ENCODE assay signal across 24 mouse cellular contexts in the genomic region with DNA sequence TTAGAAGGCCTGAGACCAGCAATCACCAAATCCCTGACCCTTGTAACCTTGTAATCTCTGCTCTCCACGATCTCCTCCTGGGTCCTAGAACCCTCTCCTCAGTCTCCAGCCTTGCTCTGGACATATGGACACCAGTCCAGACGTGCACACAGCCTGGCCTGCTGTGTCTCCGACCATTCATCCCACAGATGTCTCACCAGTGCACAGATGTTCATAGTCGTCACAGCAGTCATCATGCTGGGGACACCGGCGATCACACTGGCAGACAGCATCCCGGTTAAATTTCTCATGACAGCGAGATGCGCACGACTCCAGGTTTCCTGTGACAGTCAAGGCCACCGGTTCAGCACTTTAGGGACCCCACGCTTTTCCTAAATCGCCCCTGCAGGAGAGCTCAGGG. TPM values are rescaled to one million over a fixed set of nuclear protein-coding genes. Genes with fewer than 3 reads are reported as not detected.
DNase-seq lines count a peak whose midpoint lies in the region; TF ChIP-seq lines count a peak whose summit lies in the region.
"Had no signal": no experiment of that assay in that cellular context is flagged by ENCODE, and none has a peak within 500 bp of the region (broad histone marks: within the 10 kb centered on the region; RNA-seq: fewer than 3 reads in every experiment).

No protein-coding gene starts in this region.

- H3ac ChIP-seq in C2C12 (ENCODE audit: control insufficient read depth, insufficient read length, low read depth), result no peak overlapping the region
- no peak overlapping the region for H3ac ChIP-seq in myocyte (ENCODE audit: control insufficient read depth, insufficient read length)

- H3K4me1 ChIP-seq in testis, adult 2 months (ENCODE audit: control insufficient read depth, insufficient read depth, low read length), result peaks cover 15% of the 10 kb centered on the region
- H3K4me1 ChIP-seq: forebrain, embryonic 13.5 days had no signal

- H3K36me3 ChIP-seq in testis, adult 2 months (ENCODE audit: control insufficient read depth, insufficient read depth, low read length), result no peaks in the 10 kb centered on the region
- no peaks in the 10 kb centered on the region for H3K36me3 ChIP-seq in C2C12 (ENCODE audit: control insufficient read depth, insufficient read depth)
- no peaks in the 10 kb centered on the region for H3K36me3 ChIP-seq in myocyte (ENCODE audit: control insufficient read depth, insufficient read depth)
- H3K36me3 ChIP-seq: embryonic facial prominence, embryonic 10.5 days; embryonic facial prominence, embryonic 13.5 days; heart, embryonic 10.5 days; heart, embryonic 13.5 days had no signal

- TF ChIP-seq CTCF in layer of hippocampus, adult 2 months (conservative IDR thresholded peaks at IDR 0.05), result no peak
- no peak for TF ChIP-seq CTCF in testis, adult 2 months (IDR thresholded peaks at IDR 0.05; ENCODE audit: control insufficient read depth, insufficient read depth, insufficient replicate concordance, low read depth, low read length)
- no peak for TF ChIP-seq CTCF in C2C12 (IDR thresholded peaks at IDR 0.05; ENCODE audit: control insufficient read depth, insufficient read depth, insufficient read length)

- H3K27me3 ChIP-seq in testis, adult 2 months (ENCODE audit: control insufficient read depth, insufficient read depth, low read length), result no peaks in the 10 kb centered on the region
- peaks cover 3% of the 10 kb centered on the region for H3K27me3 ChIP-seq in C2C12 (ENCODE audit: control insufficient read depth, insufficient read depth, insufficient read length)
- H3K27me3 ChIP-seq in myocyte (ENCODE audit: control insufficient read depth, insufficient read depth, insufficient read length), result peaks cover 18% of the 10 kb centered on the region
- H3K27me3 ChIP-seq: embryonic facial prominence, embryonic 13.5 days; forebrain, embryonic 13.5 days had no signal

- TF ChIP-seq POLR2A in testis, adult 2 months (IDR thresholded peaks at IDR 0.05; ENCODE audit: control insufficient read depth, low read depth, low read length), result no peak
- no peak for TF ChIP-seq POLR2A in myocyte (IDR thresholded peaks at IDR 0.05; ENCODE audit: insufficient read length, low read depth)

- no peaks in the 10 kb centered on the region for H3K79me3 ChIP-seq in C2C12 (ENCODE audit: low read depth)

- no peak for DNase-seq in layer of hippocampus, adult 2 months (ENCODE audit: low spot score in 2 of 2)
- DNase-seq in layer of hippocampus, adult 9-11 months, result no peak
- no peak for DNase-seq in testis, postnatal 10 days (ENCODE audit: low spot score)
- DNase-seq: adrenal gland, adult 8-10 months; adrenal gland, postnatal 25 days; cerebellum, adult 11-12 months; cerebellum, adult 8-10 months; cerebellum, postnatal 36 days; embryo, embryonic 11 days; forebrain, postnatal 0 days; gastrocnemius, postnatal 10 days; heart, postnatal 4 days had no signal

- peak overlapping the region; percentile 55 for H3K4me2 ChIP-seq in myocyte (ENCODE audit: low read depth)
- H3K4me2 ChIP-seq: embryonic facial prominence, embryonic 13.5 days; forebrain, embryonic 13.5 days; heart, embryonic 13.5 days; hindbrain, embryonic 14.5 days had no signal

- no peak overlapping the region for H3K4me3 ChIP-seq in layer of hippocampus, adult 2 months
- H3K4me3 ChIP-seq in testis, adult 2 months (ENCODE audit: control insufficient read depth, low read depth, low read length), result no peak overlapping the region
- H3K4me3 ChIP-seq in C2C12 (ENCODE audit: insufficient read depth, poor library complexity, severe bottlenecking) (no peak overlapping the region), myocyte (no peak overlapping the region)
- H3K4me3 ChIP-seq: embryonic facial prominence, embryonic 10.5 days; embryonic facial prominence, embryonic 13.5 days; erythroblast, embryonic 14.5 days; forebrain, embryonic 13.5 days; heart, adult 2 months; heart, embryonic 10.5 days; heart, embryonic 13.5 days had no signal

- no peaks in the 10 kb centered on the region for H3K79me2 ChIP-seq in C2C12 (ENCODE audit: control insufficient read depth, insufficient read depth)
- no peaks in the 10 kb centered on the region for H3K79me2 ChIP-seq in myocyte (ENCODE audit: control insufficient read depth, insufficient read depth)

- H3K27ac ChIP-seq in layer of hippocampus, adult 2 months, result peak overlapping the region; percentile 80; the same call in 1 of the 2 replicates
- H3K27ac ChIP-seq in testis, adult 2 months (ENCODE audit: control insufficient read depth, insufficient read depth, low read depth, low read length), result peak overlapping the region; percentile 88
- H3K27ac ChIP-seq: embryonic facial prominence, embryonic 10.5 days; embryonic facial prominence, embryonic 13.5 days; forebrain, embryonic 13.5 days; heart, embryonic 10.5 days; heart, embryonic 13.5 days; hindbrain, embryonic 14.5 days had no signal

TF ChIP-seq in C2C12, 6 proteins besides CTCF, POLR2A, EP300 and RAD21:
- TF ChIP-seq USF1 (IDR thresholded peaks at IDR 0.05; ENCODE audit: low read depth) (no peak), CEBPB (IDR thresholded peaks at IDR 0.05; ENCODE audit: low read depth) (no peak), MYOG (IDR thresholded peaks at IDR 0.05; ENCODE audit: control insufficient read depth, extremely low read depth, insufficient read length) (no peak), FOSL1 (IDR thresholded peaks at IDR 0.05; ENCODE audit: insufficient read depth, low read length, poor library complexity, severe bottlenecking) (no peak), MAX (IDR thresholded peaks at IDR 0.05) (no peak), MYOD1 (IDR thresholded peaks at IDR 0.05; ENCODE audit: control insufficient read depth, insufficient read length, low read depth) (peak; percentile 90)

TF ChIP-seq in myocyte, 11 proteins besides CTCF, POLR2A, EP300 and RAD21:
- TF ChIP-seq USF1 (IDR thresholded peaks at IDR 0.05; ENCODE audit: low read depth) (no peak), MYOD1 (IDR thresholded peaks at IDR 0.05; ENCODE audit: control insufficient read depth in 1 of 3, insufficient read length in 2 of 3, low read depth in 2 of 3) (peak in 2 of 3 experiments; percentile 63 to 78), MYOG (IDR thresholded peaks at IDR 0.05; ENCODE audit: control insufficient read depth in 1 of 3, insufficient read depth in 1 of 3, insufficient read length in 2 of 3, low read depth in 2 of 3) (no peak)

RNA-seq across cellular contexts. Expression of gene Endou, which starts 4.8 kb away (rescaled TPM):
- total RNA-seq in layer of hippocampus, adult 2 months (2021), result under 1 TPM; 0.59 to 0.96 TPM
- 0.89 and 1.1 TPM in 2 replicates for polyA plus RNA-seq in testis, adult 2 months (2012; rRNA removed)
- polyA plus RNA-seq in C2C12 (2012; fragmentation: generic; extraction: Trizol), result 0.04 TPM
- polyA plus RNA-seq in myocyte (2012; fragmentation: generic; extraction: Trizol), result 0.01 TPM
- polyA plus RNA-seq: erythroblast, embryonic 14.5 days had no signal

RNA-seq across cellular contexts. Expression of gene Rpap3, which starts 20.7 kb away (rescaled TPM):
- total RNA-seq in layer of hippocampus, adult 2 months (2021), result 10 to 100 TPM; 25.6 to 25.9 TPM
- polyA plus RNA-seq in testis, adult 2 months (2012; rRNA removed), result 3.7 and 3.9 TPM in 2 replicates
- polyA plus RNA-seq in C2C12 (2012; fragmentation: generic; extraction: Trizol) (16.4 TPM), myocyte (2012; fragmentation: generic; extraction: Trizol) (11.7 TPM)

RNA-seq across cellular contexts. Expression of gene Rapgef3, which starts 41.5 kb away (rescaled TPM):
- total RNA-seq in layer of hippocampus, adult 2 months (2021), result 10 to 100 TPM; 45.5 to 46.8 TPM
- 16.1 and 16.3 TPM in 2 replicates for polyA plus RNA-seq in testis, adult 2 months (2012; rRNA removed)
- polyA plus RNA-seq in C2C12 (2012; fragmentation: generic; extraction: Trizol) (0.88 TPM), myocyte (2012; fragmentation: generic; extraction: Trizol) (1.2 TPM)
- polyA plus RNA-seq: activated CD4-positive, CD25-positive, alpha-beta regulatory T cell, adult 4 months; erythroblast, embryonic 14.5 days had no signal

RNA-seq across cellular contexts. Expression of gene Slc48a1, which starts 52.0 kb away (rescaled TPM):
- total RNA-seq in layer of hippocampus, adult 2 months (2021), result 100 to 1,000 TPM; 133 to 135 TPM
- polyA plus RNA-seq in testis, adult 2 months (2012; rRNA removed), result 16.3 and 17.0 TPM in 2 replicates
- polyA plus RNA-seq in C2C12 (2012; fragmentation: generic; extraction: Trizol) (148 TPM), myocyte (2012; fragmentation: generic; extraction: Trizol) (52.7 TPM)
